Mouse (Mus musculus) ES-Bruce4 (cell line): ENCODE measurements around the gene Ttc8. TPM values are rescaled to one million over a fixed set of nuclear protein-coding genes. Genes with fewer than 3 reads are reported as not detected.

ENCODE experiments used
- H3K27ac ChIP-seq: 2 replicates; pipeline ENCODE4 v1.5.1; 2012; ENCODE audit warnings: low read length, inconsistent platforms; ENCODE audit not compliant: insufficient read depth
- H3K27me3 ChIP-seq: 2 replicates; pipeline ENCODE4 v1.6.1; 2012; ENCODE audit warnings: mild to moderate bottlenecking, low read length, inconsistent platforms; ENCODE audit not compliant: control insufficient read depth, poor library complexity, insufficient read depth, severe bottlenecking
- H3K36me3 ChIP-seq: 2 replicates; pipeline ENCODE4 v1.6.1; 2012; ENCODE audit warnings: inconsistent platforms, mild to moderate bottlenecking, low read length, moderate library complexity; ENCODE audit not compliant: control insufficient read depth, poor library complexity, insufficient read depth, severe bottlenecking
- H3K4me1 ChIP-seq: one replicate; pipeline ENCODE4 v1.8.1; 2011; ENCODE audit warnings: low read length; ENCODE audit not compliant: control insufficient read depth, insufficient read depth
- H3K4me3 ChIP-seq: 2 replicates; pipeline ENCODE4 v1.5.1; 2011; ENCODE audit warnings: low read depth, mild to moderate bottlenecking, low read length
- H3K9ac ChIP-seq: 2 replicates; pipeline ENCODE4 v1.6.1; 2012; ENCODE audit warnings: low read depth, mild to moderate bottlenecking, inconsistent platforms; ENCODE audit not compliant: poor library complexity, severe bottlenecking
- H3K9me3 ChIP-seq: replicated peaks from 2 replicates; pipeline ENCODE4 v1.6.1; 2012; ENCODE audit warnings: mild to moderate bottlenecking, low read length, inconsistent platforms; ENCODE audit not compliant: control insufficient read depth, poor library complexity, insufficient read depth, severe bottlenecking
- CTCF ChIP-seq: IDR thresholded peaks from one replicate; pipeline ENCODE4 v1.8.1; 2011; ENCODE audit warnings: low read depth, low read length
- EP300 ChIP-seq: IDR thresholded peaks from 2 replicates; pipeline ENCODE4 v1.6.1; 2011; ENCODE audit warnings: low read depth, low read length; ENCODE audit not compliant: insufficient read depth
- POLR2A ChIP-seq: IDR thresholded peaks from one replicate; pipeline ENCODE4 v1.8.1; 2011; ENCODE audit warnings: low read length; ENCODE audit not compliant: insufficient read depth
- polyA plus RNA-seq: library from polyadenylated mRNA; stranded (reverse); fragments of >200 nt; gene quantifications from 2 replicates; pipeline ENCODE4 v1.2.4, GENCODE M21; 2011; ENCODE audit warnings: low read depth; ENCODE audit not compliant: missing spikeins, insufficient read depth, insufficient read length

Ttc8 gene
- polyA plus RNA-seq, 1 experiment: 9.0 TPM

DNA sequence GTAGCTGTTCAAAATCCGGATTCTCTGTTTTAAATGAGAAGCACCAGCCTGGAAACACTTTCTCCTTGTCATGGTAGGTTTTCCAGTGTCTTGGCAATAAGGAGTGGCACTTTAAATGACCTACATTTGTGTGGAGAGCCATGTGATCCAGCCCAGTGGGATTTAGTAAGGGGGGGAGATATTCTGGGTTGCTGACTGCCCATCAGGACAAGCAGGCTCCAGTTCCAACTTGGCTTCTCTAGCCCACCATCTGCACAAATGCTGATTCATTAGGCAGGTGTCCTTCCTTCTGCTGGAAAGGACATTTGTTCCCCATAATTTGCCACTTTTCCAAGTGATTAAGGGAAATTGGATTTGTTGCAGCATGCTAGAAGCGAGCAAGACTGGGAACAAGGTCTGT is 105.9 kb downstream of the Ttc8 start:
- H3K27ac ChIP-seq: no peak overlapping the region
- H3K36me3 ChIP-seq: no peaks in the 10 kb centered on the region
- no peaks in the 10 kb centered on the region for H3K27me3 ChIP-seq
- no peak overlapping the region for H3K9ac ChIP-seq
- no peaks in the 10 kb centered on the region for H3K4me1 ChIP-seq
- TF ChIP-seq EP300: no peak
- no peak for TF ChIP-seq POLR2A
- TF ChIP-seq CTCF: no peak
- H3K9me3 ChIP-seq: no peaks in the 10 kb centered on the region
- H3K4me3 ChIP-seq: no peak overlapping the region

DNA sequence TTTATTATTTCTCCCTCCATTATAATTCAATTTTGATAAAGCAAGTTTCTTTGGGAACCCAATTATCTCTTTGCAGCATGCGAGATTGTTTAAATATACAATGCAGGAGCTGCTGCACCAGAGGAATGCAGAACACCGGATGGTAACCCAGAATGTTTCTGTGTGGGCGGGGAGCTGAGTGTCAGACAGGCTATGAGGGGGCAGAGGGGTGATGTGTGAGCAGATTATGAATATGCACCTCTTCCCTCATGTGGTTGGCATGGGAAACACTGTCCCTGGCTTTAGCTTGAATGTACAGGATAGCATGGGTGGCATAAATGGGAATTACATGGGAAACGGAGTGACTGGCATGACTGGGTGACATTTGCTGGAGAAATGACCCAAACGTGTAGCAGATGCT is 108.3 kb downstream of the Ttc8 start:
- H3K4me3 ChIP-seq: no peak overlapping the region
- H3K36me3 ChIP-seq: no peaks in the 10 kb centered on the region
- no peak for TF ChIP-seq EP300
- TF ChIP-seq CTCF: no peak
- TF ChIP-seq POLR2A: no peak
- no peaks in the 10 kb centered on the region for H3K4me1 ChIP-seq
- no peak overlapping the region for H3K9ac ChIP-seq
- no peaks in the 10 kb centered on the region for H3K27me3 ChIP-seq
- H3K9me3 ChIP-seq: no peaks in the 10 kb centered on the region
- H3K27ac ChIP-seq: no peak overlapping the region

DNA sequence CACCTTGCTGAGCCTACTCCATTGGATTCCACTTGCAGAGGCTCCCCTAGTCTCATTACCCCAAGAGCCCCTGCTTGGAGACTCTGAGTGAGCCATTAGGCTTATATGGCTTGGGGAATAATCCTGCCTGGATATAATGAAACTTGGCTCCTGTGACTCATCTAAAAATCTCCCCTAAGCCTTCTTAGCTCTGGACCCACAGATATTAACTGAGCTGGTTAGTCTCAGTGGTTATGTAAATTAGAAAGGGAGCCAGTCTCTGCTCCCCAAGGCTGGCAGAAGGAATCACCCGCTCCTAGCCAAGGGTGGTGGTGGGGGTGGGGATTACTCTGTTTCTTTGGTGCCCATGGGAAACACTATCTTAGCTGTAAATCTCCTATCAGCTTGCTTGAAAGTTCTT is 109.6 kb downstream of the Ttc8 start:
- TF ChIP-seq CTCF (no peak), EP300 (no peak), POLR2A (no peak)
- no peak overlapping the region for H3K27ac ChIP-seq
- no peak overlapping the region for H3K9ac ChIP-seq
- H3K9me3 ChIP-seq: no peaks in the 10 kb centered on the region
- no peaks in the 10 kb centered on the region for H3K36me3 ChIP-seq
- no peak overlapping the region for H3K4me3 ChIP-seq
- H3K4me1 ChIP-seq: no peaks in the 10 kb centered on the region
- no peaks in the 10 kb centered on the region for H3K27me3 ChIP-seq

Other genes with a start within 250 kb of the Ttc8 start
- gene Ptpn21, start 183.2 kb upstream of the Ttc8 start, polyA plus RNA-seq: 22.3 and 25.0 TPM in 2 replicates
- gene Zc3h14, start 173.6 kb upstream of the Ttc8 start, polyA plus RNA-seq: 155 and 157 TPM in 2 replicates
- 41.4 and 46.6 TPM in 2 replicates for gene Eml5, start 19.1 kb upstream of the Ttc8 start, polyA plus RNA-seq